Mouse (Mus musculus): Measurements from ENCODE around the gene Gm20388.
"Not testable (repeated sequence)": the region's sequence is repeated elsewhere in the genome, so short reads cannot be mapped to it uniquely, and the experiment has no call there.

Gene Gm20388

DNA sequence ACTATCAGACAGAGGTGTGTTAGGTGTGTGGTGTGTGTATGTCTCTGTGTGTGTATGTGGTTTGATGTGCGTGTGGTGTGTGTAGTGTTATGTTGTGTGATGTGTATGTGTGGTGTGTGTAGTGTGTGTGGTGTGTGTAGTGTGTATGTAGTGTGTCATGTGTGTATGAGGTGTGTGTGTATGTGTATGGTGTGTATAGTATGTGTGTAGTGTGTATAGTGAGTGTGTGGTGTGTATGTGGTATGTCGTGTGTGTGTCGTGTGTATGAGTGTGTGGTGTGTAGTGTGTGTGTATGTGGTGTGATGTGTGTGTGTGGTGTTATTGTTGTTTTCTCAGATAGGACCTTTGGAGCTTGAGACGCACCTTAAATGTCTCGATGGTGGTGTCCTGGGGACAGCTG, 3531.7 kb downstream of the Gm20388 start:
- no peak for DNase-seq

DNA sequence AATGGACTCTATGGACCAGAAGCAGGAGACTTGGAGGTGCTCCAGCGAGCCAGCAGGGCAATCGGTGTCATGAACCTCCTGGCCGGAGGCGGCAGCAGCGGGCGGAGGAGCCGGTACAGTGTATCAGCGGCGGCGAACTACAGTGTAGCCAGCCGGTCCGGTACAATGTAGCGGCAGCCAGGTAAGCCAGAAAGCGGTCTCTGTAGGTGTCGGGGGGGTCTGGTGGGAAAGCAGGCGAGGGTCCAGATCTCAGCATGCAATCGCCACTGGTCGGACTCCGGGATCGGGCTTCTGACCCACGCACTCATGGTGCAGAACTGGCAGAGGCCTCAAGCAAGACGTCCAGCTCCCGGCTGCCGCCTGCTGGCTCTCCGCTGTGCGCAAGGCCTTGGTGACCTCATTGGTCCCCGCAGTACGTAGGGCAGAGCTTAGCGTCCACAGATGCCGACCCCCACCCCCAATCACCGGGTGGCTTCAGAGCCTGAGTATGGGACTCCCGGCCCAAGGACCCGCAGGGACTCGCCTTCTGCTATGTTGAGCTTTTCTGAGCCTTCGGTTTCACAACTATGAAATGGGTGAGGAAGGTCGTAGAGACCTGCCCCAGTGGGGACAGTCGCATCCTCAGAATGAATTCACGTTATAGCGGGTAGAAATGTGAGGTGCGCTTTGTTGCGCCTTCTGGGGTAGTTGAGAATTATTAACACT, 3532.4 kb downstream of the Gm20388 start:
- DNase-seq = peak; percentile 99

DNA sequence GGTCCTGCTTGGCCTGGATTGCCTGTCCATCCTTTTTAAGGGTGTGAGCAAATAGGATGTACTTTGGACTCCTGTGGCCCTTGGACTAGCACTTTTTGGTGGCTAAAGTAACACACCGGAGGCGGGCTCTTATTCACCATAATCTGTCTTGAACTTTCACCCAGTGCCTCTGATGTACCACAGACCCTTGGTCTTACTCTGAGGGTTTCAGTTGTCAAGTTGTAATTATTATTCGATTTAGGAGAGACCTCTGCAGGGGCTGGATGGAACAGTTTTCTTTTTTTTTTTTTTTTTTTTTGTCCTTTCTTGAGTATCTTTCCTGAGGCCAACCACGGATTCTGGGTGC, 3532.9 kb downstream of the Gm20388 start:
- DNase-seq = no peak

- no peak for DNase-seq
These were observed 3533.5 kb downstream of the Gm20388 start for GRCm38 (mm10) chr8:123444131-123444530.

DNA sequence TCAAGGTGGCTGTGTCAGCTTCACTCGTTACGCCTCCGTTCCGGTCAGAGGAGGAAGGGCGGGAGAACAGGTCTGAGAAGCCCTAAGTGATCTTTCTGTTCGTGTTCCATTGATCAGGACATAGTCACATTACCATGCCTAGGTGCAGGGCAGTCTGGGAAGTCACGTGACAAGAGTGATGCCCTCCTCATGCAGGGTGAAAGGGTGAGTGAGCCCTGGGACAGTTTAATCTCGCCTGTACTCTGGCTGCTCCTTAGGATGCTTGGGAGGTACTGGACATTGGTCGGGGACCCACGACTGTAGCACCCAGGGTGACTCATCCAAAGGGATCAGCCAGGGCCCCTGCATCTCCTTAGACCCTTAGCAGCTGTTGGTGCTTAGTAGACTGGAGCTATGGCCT, 3535.3 kb downstream of the Gm20388 start:
- no peak for DNase-seq

- DNase-seq = no peak
These were observed 3536.2 kb downstream of the Gm20388 start for GRCm38 (mm10) chr8:123446799-123447198.

- no peak for DNase-seq
These were observed 3540.1 kb downstream of the Gm20388 start for GRCm38 (mm10) chr8:123450783-123451182.

DNA sequence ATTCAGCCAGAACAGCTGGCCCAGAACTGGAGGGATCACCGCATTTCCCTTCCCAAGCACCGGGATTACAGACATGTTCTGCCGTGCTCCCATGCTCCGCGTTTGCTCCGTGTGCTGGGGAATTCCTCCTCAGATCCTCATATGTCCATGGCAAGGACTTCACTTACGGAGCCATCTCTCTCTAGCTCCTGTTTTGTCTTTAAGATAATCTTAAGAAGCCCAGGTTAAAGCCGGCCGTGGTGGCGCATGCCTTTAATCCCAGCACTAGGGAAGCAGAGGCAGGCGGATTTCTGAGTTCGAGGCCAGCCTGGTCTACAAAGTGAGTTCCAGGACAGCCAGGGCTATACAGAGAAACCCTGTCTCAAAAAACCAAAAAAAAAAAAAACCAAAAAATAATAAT, 3541.1 kb downstream of the Gm20388 start:
- DNase-seq = not testable (repeated sequence)

GRCm38 (mm10) chr8:123452149-123452548, 3541.5 kb downstream of the Gm20388 start:
- no peak for DNase-seq

DNA sequence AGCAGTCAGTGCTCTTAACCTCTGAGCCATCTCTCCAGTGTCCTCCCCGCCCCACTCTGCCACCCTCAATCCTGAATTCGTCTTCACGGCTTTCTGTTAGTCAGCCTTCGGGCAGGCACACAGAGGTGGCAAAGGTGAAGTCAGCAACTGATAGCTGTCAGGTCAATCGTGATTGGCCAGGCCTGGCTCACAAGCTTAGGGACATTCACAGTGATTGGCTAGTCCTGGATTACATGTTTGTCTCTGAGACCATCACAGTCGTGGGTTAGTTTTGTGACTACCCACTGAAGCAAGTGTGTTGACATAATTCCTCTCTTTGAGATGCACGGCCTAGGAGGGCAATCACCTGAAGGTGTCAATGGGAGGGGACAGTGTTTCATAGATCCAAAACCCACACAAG, 3542.7 kb downstream of the Gm20388 start:
- DNase-seq = no peak

GRCm38 (mm10) chr8:123453951-123454350, 3543.3 kb downstream of the Gm20388 start:
- no peak for DNase-seq

GRCm38 (mm10) chr8:123454559-123454958, 3543.9 kb downstream of the Gm20388 start:
- no peak for DNase-seq

DNA sequence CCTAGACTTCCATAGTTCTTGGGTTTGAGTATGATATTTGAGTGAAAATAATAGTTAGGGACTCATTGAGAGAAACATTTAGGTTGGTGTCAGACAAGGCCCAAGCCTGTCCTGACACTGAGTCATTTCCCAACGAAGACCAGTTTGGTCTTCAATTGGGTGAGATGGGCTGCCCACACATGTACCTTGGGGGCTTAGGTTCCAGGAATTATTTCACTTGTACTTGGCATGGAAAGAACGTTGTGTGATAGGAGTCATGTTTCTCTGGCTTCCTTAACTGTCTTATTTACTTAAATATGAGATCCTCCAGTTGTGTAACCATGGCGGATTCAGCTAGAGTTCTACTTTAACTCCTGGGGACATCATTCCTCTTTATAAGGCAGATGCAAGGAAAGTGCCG, 3553.0 kb downstream of the Gm20388 start:
- no peak for DNase-seq

GRCm38 (mm10) chr8:123467476-123467875, 3556.8 kb downstream of the Gm20388 start:
- no peak for DNase-seq

GRCm38 (mm10) chr8:123472991-123473390, 3562.3 kb downstream of the Gm20388 start:
- not testable (repeated sequence) for DNase-seq

DNA sequence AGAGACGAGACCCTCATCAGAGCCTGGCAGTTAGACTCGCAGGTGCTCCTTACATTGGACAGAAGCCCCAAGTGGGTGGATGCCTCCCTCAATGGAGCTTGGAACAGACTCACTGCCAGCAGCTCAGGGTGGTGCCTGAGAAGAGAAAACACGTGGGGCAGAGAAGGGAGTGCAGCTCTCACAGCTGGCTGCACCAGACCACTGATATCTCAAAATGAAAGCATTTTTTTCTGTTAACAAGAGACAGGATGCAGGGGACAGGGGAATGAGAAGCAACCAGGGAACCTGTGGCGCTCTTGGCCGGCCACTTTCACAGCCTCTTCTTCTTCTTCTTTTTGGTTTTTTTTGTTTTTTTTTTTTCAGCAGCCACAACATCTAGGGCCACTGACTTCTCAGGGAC, 3563.9 kb downstream of the Gm20388 start:
- DNase-seq = not testable (repeated sequence)

GRCm38 (mm10) chr8:123476911-123477736, 3566.5 kb downstream of the Gm20388 start:
- DNase-seq = peak in 1 of 2 experiments; percentile 41

- DNase-seq = peak; percentile 97
These were observed 3567.2 kb downstream of the Gm20388 start, which contains the start of gene Afg3l1 for GRCm38 (mm10) chr8:123477737-123478258. Gene Afg3l1 (plus strand): TSS chr8:123477903.

GRCm38 (mm10) chr8:123478456-123479218, 3568.0 kb downstream of the Gm20388 start:
- no peak for DNase-seq

GRCm38 (mm10) chr8:123482627-123483026, 3572.0 kb downstream of the Gm20388 start:
- DNase-seq = peak in 1 of 2 experiments; percentile 30

DNA sequence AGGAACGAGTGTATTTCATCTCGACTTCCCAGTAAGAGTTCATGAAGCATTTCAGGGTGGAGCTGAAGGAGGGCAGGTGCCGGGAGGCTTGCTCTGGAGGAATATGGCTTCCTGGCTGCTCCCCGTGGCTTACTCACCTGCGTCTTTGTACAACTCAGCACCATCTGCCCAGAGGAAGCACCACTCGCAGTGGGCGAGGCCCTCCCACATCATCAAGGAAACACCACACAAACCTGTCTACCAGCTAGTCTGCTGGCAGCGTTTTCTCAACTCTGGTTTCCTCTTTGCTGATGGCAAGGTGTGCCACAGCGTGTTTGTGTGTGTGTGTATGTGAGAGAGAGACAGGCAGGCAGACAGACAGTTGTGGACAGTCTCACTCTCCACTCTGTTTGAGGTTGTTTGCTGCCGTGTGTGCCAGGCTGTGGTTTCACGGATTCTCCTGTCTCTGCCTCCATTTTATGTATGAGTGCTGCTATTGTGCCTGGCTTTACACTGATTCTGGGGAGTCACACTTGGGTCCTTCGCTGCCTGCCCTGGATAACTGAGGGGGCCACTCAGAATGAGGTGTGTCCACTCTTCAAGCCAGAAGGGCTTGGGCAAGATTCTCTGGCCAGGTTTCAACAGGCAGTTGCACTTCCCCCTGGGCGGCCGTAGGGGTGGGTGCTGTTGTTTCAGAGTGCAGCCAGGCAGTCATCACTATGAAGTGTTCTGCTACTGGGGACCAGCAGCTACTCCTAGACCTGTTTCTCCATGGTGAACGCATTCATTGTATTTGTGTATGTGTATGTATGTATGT, 3580.8 kb downstream of the Gm20388 start:
- no peak for DNase-seq

DNA sequence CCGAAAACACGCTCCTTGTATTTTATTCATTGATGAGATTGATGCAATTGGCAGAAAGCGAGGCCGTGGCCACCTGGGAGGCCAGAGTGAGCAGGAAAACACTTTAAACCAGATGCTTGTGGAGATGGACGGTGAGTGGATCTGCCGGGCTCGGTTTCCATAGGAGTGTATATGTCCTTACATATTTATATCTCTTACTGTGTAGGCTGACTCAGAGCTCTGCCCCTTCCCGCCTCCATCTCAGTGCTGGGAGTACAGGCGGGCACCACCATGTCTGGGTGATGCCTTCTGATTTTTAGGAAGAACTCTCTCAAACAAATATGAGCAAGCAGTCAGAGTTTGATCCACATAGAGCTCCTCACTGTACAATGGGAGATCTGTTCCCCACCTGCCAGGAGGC, 3582.3 kb downstream of the Gm20388 start:
- no peak for DNase-seq
